Mouse (Mus musculus) liver, embryonic 12.5 days (tissue): Measurements from ENCODE around the gene Timm17a. TPM values are rescaled to one million over a fixed set of nuclear protein-coding genes. Genes with fewer than 3 reads are reported as not detected.

Experiments used
- ATAC-seq: fragments of 200-750 bp; cut with Nextera tagmentation; 2 replicates; pipeline ENCODE4 v1.8.0; 2017; ENCODE audit warnings: moderate number of reproducible peaks, mild to moderate bottlenecking, moderate library complexity
- H3K27ac ChIP-seq: fragments of 300-500 bp; sonication (generic); 2 replicates; pipeline ENCODE4 v1.5.1; 2016; ENCODE audit warnings: mild to moderate bottlenecking
- H3K27me3 ChIP-seq: fragments of 300-500 bp; sonication (generic); replicated peaks from 2 replicates; pipeline ENCODE4 v1.6.1; 2016; ENCODE audit warnings: mild to moderate bottlenecking, moderate library complexity
- H3K36me3 ChIP-seq: fragments of 300-500 bp; sonication (generic); 2 replicates; pipeline ENCODE4 v1.6.1; 2016; ENCODE audit warnings: mild to moderate bottlenecking, moderate library complexity
- H3K4me1 ChIP-seq: fragments of 300-500 bp; sonication (generic); 2 replicates; pipeline ENCODE4 v1.6.1; 2016
- H3K4me2 ChIP-seq: fragments of 300-500 bp; sonication (generic); 2 replicates; pipeline ENCODE4 v1.6.1; 2016; ENCODE audit warnings: mild to moderate bottlenecking, moderate library complexity
- H3K4me3 ChIP-seq: fragments of 300-500 bp; sonication (generic); 2 replicates; pipeline ENCODE4 v1.5.1; 2016; ENCODE audit warnings: mild to moderate bottlenecking, moderate library complexity
- H3K9ac ChIP-seq: fragments of 300-500 bp; sonication (generic); 2 replicates; pipeline ENCODE4 v1.6.1; 2016; ENCODE audit warnings: mild to moderate bottlenecking, moderate library complexity
- H3K9me3 ChIP-seq: fragments of 300-500 bp; sonication (generic); replicated peaks from 2 replicates; pipeline ENCODE4 v1.6.1; 2016; ENCODE audit warnings: mild to moderate bottlenecking, moderate library complexity
- WGBS: fragments of 180-500 bp; shearing (Covaris S2); methylation state at CpG from one replicate; pipeline ENCODE4 v1.1.7; 2016; ENCODE audit not compliant: insufficient replicate concordance; 5-methylcytosine and 5-hydroxymethylcytosine counted together
- polyA plus RNA-seq: library from polyadenylated mRNA; unstranded; fragments of >200 nt; fragmentation: Nextera tagmentation; extraction: Ambion mirVana; gene quantifications from 2 replicates; pipeline ENCODE4 v1.2.1, GENCODE M21; 2016

Gene Timm17a
- polyA plus RNA-seq: 204 and 208 TPM in 2 replicates

DNA sequence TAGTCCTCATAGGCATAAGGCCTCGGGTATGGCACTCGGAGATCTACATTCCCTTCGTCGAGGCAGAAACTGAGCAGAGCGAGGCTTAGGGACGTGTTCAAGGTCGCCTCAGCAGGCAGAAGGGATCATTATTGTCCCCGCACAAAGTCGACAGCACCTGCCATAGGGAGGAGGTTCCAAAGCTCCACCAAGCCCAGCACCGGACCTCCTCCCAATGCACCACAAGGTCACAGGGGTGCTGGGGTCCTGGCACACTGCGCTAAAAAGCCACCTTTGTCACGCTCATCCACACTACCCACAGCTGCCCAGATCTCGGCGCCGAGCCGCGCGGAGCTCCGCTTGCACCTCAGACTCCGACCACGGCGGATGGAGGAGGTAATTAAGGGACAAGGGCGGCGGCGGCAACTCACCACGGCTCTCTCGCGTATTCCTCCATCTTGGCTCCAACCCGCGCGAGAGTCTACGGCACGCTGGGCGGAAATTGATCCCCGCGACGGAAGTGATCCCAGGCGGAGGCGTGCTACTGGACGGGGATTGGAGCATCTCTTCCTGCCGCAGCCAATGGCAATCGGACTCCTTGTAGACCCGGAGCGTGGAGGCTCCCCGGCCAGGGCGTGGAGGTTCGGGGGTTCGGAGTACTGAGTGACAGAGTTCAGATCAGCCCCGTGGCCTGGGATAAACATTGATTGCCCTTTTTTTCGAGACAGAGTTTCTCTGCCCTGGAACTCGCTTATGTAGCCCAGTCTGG is at the start of gene Timm17a:
Gene Timm17a (minus strand): TSS at position 495 of the 748 bp plus-strand sequence.
- Histone ChIP-seq H3K27ac (peak within 1 kb of the TSS; percentile 78), H3K36me3 (peaks cover 23% of the 10 kb centered on the region), H3K4me2 (peak within 1 kb of the TSS; percentile 77), H3K9me3 (no peaks in the 10 kb centered on the region), H3K9ac (peak within 1 kb of the TSS; percentile 83), H3K4me1 (peaks cover 32% of the 10 kb centered on the region), H3K4me3 (peak within 1 kb of the TSS; percentile 74), H3K27me3 (no peaks in the 10 kb centered on the region)
- WGBS: under 1% methylated on average over 51 of the region's 51 CpGs
- peak; percentile 99 for ATAC-seq

DNA sequence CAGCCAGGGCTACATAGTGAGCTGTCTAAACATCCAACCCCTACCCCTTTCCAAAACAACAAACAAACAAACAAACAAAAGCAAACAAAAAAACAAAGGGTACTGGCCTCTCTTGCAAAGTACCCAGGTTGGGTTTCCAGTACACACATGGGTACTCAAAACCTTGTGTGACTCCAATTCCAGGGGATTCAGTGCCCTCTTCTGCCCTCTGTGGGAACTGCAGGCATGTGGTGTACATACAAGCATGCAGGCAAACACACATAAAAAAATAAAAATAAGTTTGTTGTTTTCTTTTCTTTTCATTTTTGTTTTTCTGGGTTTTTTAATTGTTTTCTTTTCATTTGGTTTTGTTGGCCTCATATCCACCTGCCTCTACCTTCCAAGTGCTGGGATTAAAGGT is 48.5 kb upstream of the Timm17a start:
- Histone ChIP-seq H3K4me1 (no peaks in the 10 kb centered on the region), H3K9ac (no peak overlapping the region), H3K27me3 (peaks cover 3% of the 10 kb centered on the region; the same call in 1 of the 2 replicates), H3K4me2 (no peak overlapping the region), H3K36me3 (no peaks in the 10 kb centered on the region), H3K4me3 (no peak overlapping the region), H3K9me3 (no peaks in the 10 kb centered on the region), H3K27ac (no peak overlapping the region)
- no peak for ATAC-seq

DNA sequence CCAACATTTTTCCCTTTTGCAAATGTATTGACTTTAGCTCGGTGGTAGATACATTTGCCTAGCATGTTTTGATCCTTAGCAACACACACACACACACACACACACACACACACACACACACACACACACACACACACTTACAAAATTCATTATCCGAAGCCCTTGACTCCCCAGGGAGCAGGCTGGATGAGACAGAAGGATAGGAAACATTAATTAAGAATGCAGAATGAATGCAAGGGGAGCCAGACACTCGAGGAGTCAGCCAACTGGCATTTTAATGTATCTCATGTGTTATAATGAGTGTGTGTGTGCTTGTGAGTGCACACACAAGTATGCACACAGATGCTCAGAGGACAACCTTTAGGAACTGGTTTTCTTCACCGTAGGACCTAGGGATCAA is 47.9 kb upstream of the Timm17a start:
- ATAC-seq: no peak
- H3K4me3 ChIP-seq: no peak overlapping the region

DNA sequence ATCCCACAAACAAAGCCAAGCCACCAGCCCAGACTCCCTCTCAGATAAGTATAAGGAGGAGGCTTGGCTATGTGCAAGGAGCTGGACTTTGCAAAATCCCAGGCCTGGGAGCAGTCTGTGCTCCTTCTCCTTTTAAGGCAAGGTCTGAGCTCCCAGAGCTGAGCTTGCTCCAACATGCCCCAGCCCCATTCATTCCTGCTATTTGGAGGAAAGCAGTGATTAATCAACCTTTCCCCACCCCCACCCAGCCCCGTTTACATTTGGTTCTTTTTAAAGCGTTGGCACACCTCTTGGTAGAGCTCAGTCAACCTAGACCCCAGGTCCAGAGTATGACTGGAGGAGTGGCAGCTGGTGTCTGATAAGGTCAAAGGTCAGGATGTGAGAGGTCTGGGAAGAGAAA is 45.5 kb upstream of the Timm17a start:
- Histone ChIP-seq H3K27ac (no peak overlapping the region), H3K4me2 (no peak overlapping the region), H3K9me3 (no peaks in the 10 kb centered on the region), H3K27me3 (no peaks in the 10 kb centered on the region), H3K36me3 (no peaks in the 10 kb centered on the region), H3K4me1 (no peaks in the 10 kb centered on the region), H3K4me3 (no peak overlapping the region), H3K9ac (no peak overlapping the region)
- WGBS: 46% methylated on average over 2 of the region's 2 CpGs
- ATAC-seq: no peak

More for the DNA sequence above, 47.9 kb upstream of the Timm17a start:
- Histone ChIP-seq H3K27ac (no peak overlapping the region), H3K9me3 (no peaks in the 10 kb centered on the region), H3K27me3 (peaks cover 3% of the 10 kb centered on the region; the same call in 1 of the 2 replicates), H3K36me3 (no peaks in the 10 kb centered on the region), H3K4me2 (no peak overlapping the region), H3K4me1 (no peaks in the 10 kb centered on the region), H3K9ac (no peak overlapping the region)
- WGBS: 69% methylated on average over 4 of the region's 4 CpGs

DNA sequence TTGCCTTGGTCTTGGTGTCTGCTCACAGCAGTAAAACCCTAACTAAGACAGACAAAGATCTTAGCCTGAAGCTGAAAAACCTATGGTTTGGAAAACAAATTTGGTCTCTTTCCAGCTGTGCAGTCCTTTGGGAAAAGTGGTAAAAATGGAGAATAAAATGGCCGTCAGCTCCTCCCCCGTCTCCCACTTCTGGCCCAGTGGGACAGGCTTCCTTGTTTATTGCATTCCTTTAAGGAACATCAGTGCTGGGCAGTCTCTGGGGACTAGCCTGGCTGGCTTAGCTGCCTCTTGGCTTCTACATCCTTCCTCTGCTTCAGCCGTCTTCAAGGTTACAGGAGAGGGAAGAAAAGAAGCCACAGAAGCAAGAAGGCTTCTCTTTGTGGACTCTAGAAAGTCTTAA is 38.4 kb upstream of the Timm17a start:
- no peaks in the 10 kb centered on the region for H3K36me3 ChIP-seq
- no peak overlapping the region for H3K9ac ChIP-seq
- H3K9me3 ChIP-seq: no peaks in the 10 kb centered on the region
- no peak overlapping the region for H3K27ac ChIP-seq
- H3K4me1 ChIP-seq: no peaks in the 10 kb centered on the region
- no peak overlapping the region for H3K4me3 ChIP-seq
- no peak overlapping the region for H3K4me2 ChIP-seq
- WGBS: 69% methylated on average over 3 of the region's 3 CpGs
- H3K27me3 ChIP-seq: no peaks in the 10 kb centered on the region; the same call in 1 of the 2 replicates
- no peak for ATAC-seq

DNA sequence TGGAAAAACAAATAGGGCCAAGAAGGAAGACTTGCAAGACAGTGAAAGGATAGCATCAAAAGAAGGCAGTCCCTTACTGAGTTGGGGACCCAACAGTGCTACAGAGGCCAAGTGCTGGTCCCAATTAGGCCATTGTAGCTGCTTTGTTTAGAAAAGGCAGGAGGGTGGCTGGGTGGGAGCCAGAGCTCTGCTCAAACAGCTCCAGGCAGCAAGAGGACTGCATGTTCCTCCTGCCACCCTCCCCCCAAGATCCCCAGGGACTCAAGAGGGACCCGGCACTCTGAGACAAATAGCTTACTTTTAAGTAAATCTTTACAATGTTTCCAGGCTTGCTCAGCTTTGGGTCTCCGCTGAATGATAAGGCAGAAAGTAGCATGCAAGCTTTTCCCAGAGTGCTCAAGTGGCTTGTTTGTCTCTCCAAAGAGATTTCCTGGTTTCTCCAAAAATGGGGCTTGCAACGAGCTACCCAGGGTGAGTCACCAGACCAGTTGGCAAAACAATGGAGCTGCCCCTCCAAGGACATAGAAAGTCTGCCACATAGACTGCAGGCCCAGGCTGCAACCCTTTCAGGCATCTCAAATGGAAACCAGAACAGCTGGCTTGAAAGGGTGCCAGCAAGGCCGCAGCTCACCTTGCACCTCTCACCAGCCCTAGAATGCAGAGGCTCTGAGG is 34.1 kb upstream of the Timm17a start:
- Histone ChIP-seq H3K9ac (no peak overlapping the region), H3K36me3 (no peaks in the 10 kb centered on the region), H3K4me3 (no peak overlapping the region), H3K4me1 (no peaks in the 10 kb centered on the region), H3K27me3 (no peaks in the 10 kb centered on the region; the same call in 1 of the 2 replicates), H3K4me2 (no peak overlapping the region), H3K27ac (no peak overlapping the region), H3K9me3 (no peaks in the 10 kb centered on the region)
- ATAC-seq: no peak
- 48% methylated on average over 4 of the region's 4 CpGs for WGBS

DNA sequence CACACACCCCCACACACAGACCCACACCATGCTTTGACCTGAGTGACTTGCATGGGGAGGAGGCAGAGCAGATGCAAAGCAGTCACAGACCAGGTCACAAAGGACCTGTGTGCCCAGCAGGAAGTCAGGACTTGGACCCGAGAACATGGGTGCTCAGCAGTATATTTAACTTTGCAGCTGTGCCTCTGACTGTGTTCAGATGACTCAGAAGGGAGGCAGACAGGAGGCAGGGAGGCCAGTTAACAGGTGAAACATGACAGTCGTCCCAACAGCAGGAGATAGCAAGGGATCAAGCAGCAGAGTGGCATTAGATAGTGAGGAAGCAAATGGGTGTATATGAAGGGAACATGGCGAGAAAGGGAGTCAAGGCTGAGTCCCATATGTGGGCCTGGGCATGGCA is 33.3 kb upstream of the Timm17a start:
- Histone ChIP-seq H3K4me3 (no peak overlapping the region), H3K4me2 (no peak overlapping the region), H3K4me1 (no peaks in the 10 kb centered on the region), H3K27ac (no peak overlapping the region), H3K36me3 (no peaks in the 10 kb centered on the region), H3K27me3 (peaks cover 7% of the 10 kb centered on the region; the same call in 1 of the 2 replicates), H3K9me3 (no peaks in the 10 kb centered on the region), H3K9ac (no peak overlapping the region)
- ATAC-seq: no peak
- 55% methylated on average over 3 of the region's 3 CpGs for WGBS

DNA sequence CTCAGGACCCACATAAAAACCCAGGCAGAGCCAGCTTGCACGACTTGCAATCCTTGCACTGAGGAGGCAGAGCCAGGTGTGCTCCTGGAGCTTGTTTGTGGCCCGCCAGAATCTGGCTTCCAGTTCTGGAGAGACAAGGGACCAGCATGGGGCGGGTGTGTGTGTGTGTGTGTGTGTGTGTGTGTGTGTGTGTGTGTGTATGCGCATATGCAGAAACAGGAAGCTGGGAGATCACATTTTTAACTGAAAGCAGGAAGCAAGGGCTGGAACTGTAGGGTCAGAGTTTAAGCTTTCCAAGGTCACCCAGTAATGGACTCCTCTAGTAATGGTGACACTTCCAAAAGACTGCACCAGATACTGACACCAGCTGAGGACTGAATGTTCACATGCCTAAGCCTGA is 30.4 kb upstream of the Timm17a start:
- Histone ChIP-seq H3K27ac (no peak overlapping the region), H3K4me1 (no peaks in the 10 kb centered on the region), H3K4me3 (no peak overlapping the region), H3K9ac (no peak overlapping the region), H3K27me3 (peaks cover 7% of the 10 kb centered on the region; the same call in 1 of the 2 replicates), H3K4me2 (no peak overlapping the region), H3K9me3 (no peaks in the 10 kb centered on the region), H3K36me3 (no peaks in the 10 kb centered on the region)
- 38% methylated on average over 4 of the region's 4 CpGs for WGBS
- ATAC-seq: no peak

DNA sequence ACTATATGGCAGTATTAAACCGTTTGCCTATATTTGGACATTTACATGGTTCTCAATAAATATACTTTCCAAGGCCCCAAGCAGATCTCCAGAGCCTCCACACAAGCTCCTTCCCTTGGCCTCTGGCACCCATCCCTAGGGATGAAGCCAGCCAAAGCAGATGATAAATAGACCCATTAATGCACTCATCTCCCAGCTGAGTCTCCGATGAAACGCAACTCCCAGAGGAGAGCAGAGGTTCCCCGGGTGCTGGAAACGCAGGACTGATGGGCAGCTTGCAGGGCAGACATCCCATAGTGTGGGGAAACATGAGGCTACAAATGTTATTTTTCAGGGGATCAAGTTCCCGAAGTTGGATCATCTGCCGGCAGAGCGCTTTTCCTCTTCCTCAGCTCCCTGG is 28.4 kb upstream of the Timm17a start:
- Histone ChIP-seq H3K36me3 (no peaks in the 10 kb centered on the region), H3K9ac (no peak overlapping the region), H3K4me3 (no peak overlapping the region), H3K9me3 (no peaks in the 10 kb centered on the region), H3K4me1 (no peaks in the 10 kb centered on the region), H3K27ac (no peak overlapping the region), H3K27me3 (0 out of 2 replicates have a peak, but pooled peaks cover 12% of the 10 kb centered on the region), H3K4me2 (no peak overlapping the region)
- no peak for ATAC-seq
- WGBS: 80% methylated on average over 8 of the region's 8 CpGs

DNA sequence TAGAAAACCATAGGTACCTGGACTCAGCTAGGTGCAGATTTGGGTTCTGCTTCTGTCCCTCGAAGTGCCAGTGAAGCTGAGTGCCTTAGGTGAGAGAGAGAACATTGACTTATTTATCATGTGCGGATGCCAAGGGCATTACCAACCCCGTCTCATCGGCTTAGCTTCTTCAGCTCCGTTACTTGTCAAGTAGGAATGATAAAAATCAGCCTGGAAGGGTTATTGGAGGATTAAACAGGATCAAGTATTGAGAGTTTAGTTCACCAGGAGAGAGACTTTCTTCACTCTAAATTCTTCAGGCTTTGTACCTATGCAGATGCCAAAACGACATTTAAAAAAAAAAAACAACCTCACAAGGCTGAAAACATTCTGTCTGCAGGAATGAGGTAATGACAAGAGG is 17.0 kb upstream of the Timm17a start:
- H3K4me3 ChIP-seq: no peak overlapping the region
- no peaks in the 10 kb centered on the region for H3K4me1 ChIP-seq
- no peak overlapping the region for H3K9ac ChIP-seq
- no peaks in the 10 kb centered on the region for H3K36me3 ChIP-seq
- 63% methylated on average over 6 of the region's 6 CpGs for WGBS
- ATAC-seq: no peak
- no peak overlapping the region for H3K27ac ChIP-seq
- no peaks in the 10 kb centered on the region for H3K9me3 ChIP-seq
- peaks cover 29% of the 10 kb centered on the region for H3K27me3 ChIP-seq
- no peak overlapping the region for H3K4me2 ChIP-seq

DNA sequence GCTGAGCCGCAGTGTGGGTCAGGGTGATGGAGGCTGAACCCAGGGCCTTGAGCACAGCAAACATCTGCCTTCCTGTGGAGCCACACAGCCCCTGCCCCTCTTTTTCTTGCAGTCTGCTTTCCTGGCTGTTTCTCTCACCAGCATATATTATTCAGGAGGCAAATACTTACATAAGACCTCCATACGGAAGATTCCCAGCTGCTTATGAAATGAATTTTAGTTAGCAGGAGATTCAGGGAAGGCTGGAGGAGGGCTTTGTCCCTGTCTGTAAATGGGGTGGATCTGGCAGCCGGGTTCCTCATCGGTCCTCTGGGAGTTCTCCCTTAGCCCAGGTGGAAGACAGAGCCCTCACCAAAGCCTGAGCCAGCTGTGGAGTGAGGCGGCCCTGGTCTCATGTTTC is 14.8 kb upstream of the Timm17a start:
- H3K36me3 ChIP-seq: no peaks in the 10 kb centered on the region
- H3K9ac ChIP-seq: no peak overlapping the region
- H3K4me1 ChIP-seq: no peaks in the 10 kb centered on the region
- ATAC-seq: no peak
- WGBS: 59% methylated on average over 5 of the region's 5 CpGs
- H3K27me3 ChIP-seq: peaks cover 47% of the 10 kb centered on the region
- H3K9me3 ChIP-seq: no peaks in the 10 kb centered on the region
- H3K27ac ChIP-seq: no peak overlapping the region
- no peak overlapping the region for H3K4me3 ChIP-seq
- H3K4me2 ChIP-seq: no peak overlapping the region

DNA sequence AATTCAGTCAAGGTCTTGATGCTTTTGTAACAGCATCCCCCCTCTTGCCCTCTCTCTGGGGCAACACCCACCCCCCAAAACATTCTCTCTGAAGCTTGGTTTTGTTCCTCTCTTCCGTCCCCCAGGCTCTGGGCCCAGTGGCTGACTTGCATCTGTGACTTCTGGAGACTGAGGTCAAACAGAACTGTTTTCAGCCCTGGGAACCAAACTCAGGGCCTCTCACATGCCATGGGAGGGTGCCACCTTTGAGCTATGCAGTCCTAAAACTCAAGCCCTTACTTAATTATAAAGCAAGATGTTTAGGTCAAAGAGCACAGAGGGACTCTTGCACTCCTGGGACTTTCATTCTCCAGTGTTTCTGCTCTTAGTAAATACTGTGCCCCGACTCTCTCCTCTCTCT is 12.4 kb upstream of the Timm17a start:
- Histone ChIP-seq H3K4me2 (no peak overlapping the region), H3K4me3 (no peak overlapping the region), H3K36me3 (no peaks in the 10 kb centered on the region), H3K9ac (no peak overlapping the region), H3K4me1 (no peaks in the 10 kb centered on the region), H3K27me3 (peaks cover 58% of the 10 kb centered on the region), H3K27ac (no peak overlapping the region), H3K9me3 (no peaks in the 10 kb centered on the region)
- no peak for ATAC-seq
- WGBS: 62% methylated on average over 2 of the region's 2 CpGs
